Mouse (Mus musculus) olfactory bulb, adult 2 months (tissue): Measurements from ENCODE around the gene Intu.

Experiments
- CTCF ChIP-seq: fragments of 200-500 bp; IDR thresholded peaks from 2 replicates; pipeline ENCODE4 v1.5.1; 2012; ENCODE audit warnings: low read depth, mild to moderate bottlenecking, low read length, moderate library complexity; ENCODE audit not compliant: insufficient read depth
- POLR2A ChIP-seq: fragments of 200-500 bp; IDR thresholded peaks from 2 replicates; pipeline ENCODE4 v1.6.1; 2012; ENCODE audit warnings: mild to moderate bottlenecking, low read depth, low read length, moderate library complexity; ENCODE audit not compliant: insufficient read depth

DNA sequence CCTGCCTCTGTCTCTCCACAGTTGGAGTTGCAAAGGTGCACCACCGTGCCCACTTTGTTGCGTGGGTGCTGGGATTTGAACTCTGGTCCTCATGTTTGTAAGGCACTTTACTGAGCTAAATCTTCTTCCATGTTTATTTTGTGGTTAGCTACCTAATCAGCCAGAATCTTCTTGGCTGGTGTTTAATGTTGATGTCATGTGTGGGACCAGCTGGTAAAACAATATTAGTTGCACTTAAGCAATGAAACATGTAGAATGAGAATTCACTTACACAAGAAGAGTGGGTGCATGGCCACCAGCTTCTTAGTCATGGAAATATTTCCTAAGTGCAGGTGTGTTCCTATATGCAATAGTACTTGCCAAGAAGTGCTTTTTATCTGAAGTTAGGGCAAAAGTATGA, 164.1 kb downstream of the Intu start:
- no peak for TF ChIP-seq CTCF
- no peak for TF ChIP-seq POLR2A
